Mouse (Mus musculus) hindbrain, embryonic 10.5 days (tissue): Measurements from ENCODE around the gene Ptpn11. TPM values are rescaled to one million over a fixed set of nuclear protein-coding genes. Genes with fewer than 3 reads are reported as not detected.

Experiments
- DNase-seq: peaks from one replicate; pipeline ENCODE4 v3.0.0-alpha.2; 2017; ENCODE audit warnings: low spot score
- H3K27ac ChIP-seq: fragments of 300-500 bp; sonication (generic); 2 replicates; pipeline ENCODE4 v1.5.1; 2016; ENCODE audit warnings: mild to moderate bottlenecking, moderate library complexity
- H3K27me3 ChIP-seq: fragments of 300-500 bp; sonication (generic); 2 replicates; pipeline ENCODE4 v1.6.1; 2016; ENCODE audit warnings: mild to moderate bottlenecking; ENCODE audit not compliant: poor library complexity, insufficient read depth, severe bottlenecking
- H3K36me3 ChIP-seq: fragments of 300-500 bp; sonication (generic); 2 replicates; pipeline ENCODE4 v1.6.1; 2016; ENCODE audit warnings: mild to moderate bottlenecking, moderate library complexity
- H3K4me1 ChIP-seq: fragments of 300-500 bp; sonication (generic); replicated peaks from 2 replicates; pipeline ENCODE4 v1.6.1; 2016; ENCODE audit warnings: mild to moderate bottlenecking
- H3K4me3 ChIP-seq: fragments of 300-500 bp; sonication (generic); 2 replicates; pipeline ENCODE4 v1.5.1; 2016; ENCODE audit warnings: mild to moderate bottlenecking, moderate library complexity
- H3K9me3 ChIP-seq: fragments of 300-500 bp; sonication (generic); 2 replicates; pipeline ENCODE4 v1.6.1; 2016; ENCODE audit warnings: mild to moderate bottlenecking, moderate library complexity
- WGBS: fragments of 180-500 bp; shearing (Covaris S2); methylation state at CpG from one replicate; pipeline ENCODE4 v1.1.7; 2016; 5-methylcytosine and 5-hydroxymethylcytosine counted together
- polyA plus RNA-seq: library from polyadenylated mRNA; unstranded; fragments of >200 nt; fragmentation: Nextera tagmentation; extraction: Ambion mirVana; gene quantifications from 2 replicates; pipeline ENCODE4 v1.2.1, GENCODE M21; 2016

Ptpn11 gene
- polyA plus RNA-seq, 1 experiment from 2014 or later = 20.4 TPM

DNA sequence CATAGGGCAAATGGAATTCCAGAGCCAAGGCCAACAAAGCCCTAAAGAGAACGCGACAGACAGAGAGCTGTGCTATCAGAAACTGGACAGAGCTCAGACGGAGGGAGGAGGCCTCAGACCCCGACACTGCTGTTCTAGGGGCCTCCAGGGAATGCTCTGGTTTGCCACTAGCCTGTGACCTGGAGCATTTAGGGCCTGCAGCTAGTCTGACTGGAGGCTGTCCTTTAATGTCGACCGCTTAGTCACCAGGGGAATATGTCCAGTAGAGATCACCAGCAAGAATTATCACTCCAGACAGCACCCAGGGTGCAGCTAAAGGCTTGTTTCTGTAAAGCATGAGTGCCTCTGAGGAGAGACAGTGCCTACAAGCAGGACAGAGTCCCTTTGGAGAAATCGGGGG is 32.2 kb downstream of the Ptpn11 start:
- WGBS = 87% methylated on average over 7 of the region's 7 CpGs
- no peaks in the 10 kb centered on the region for H3K9me3 ChIP-seq
- no peaks in the 10 kb centered on the region for H3K27me3 ChIP-seq

DNA sequence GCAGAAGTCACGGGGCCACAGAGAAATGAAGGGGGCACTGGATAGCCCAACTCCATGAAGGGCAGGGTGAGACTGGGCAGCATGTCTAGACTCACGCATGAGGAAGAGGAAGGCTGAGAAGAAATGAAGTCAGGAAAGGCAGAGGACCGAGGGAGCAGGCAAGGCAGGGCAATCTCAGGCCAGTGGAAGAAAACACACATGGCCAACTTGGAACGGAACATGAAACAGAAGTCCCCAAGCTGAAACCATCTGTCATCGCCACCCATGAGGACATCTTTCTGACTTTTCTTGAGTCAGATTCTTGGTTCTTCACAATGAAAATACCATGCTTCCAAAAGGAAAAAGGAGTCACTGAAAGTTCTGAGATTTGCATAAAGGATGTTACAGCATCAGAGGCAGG is 33.7 kb downstream of the Ptpn11 start:
- H3K4me1 ChIP-seq = peaks cover 6% of the 10 kb centered on the region; the same call in 1 of the 2 replicates
- H3K9me3 ChIP-seq = no peaks in the 10 kb centered on the region
- WGBS = 94% methylated on average over 5 of the region's 5 CpGs
- no peak overlapping the region for H3K27ac ChIP-seq
- H3K27me3 ChIP-seq = no peaks in the 10 kb centered on the region
- H3K36me3 ChIP-seq = peaks cover 99% of the 10 kb centered on the region
- DNase-seq = no peak
- H3K4me3 ChIP-seq = no peak overlapping the region

More for the DNA sequence above, 32.2 kb downstream of the Ptpn11 start:
- no peak overlapping the region for H3K27ac ChIP-seq
- no peak overlapping the region for H3K4me3 ChIP-seq
- H3K36me3 ChIP-seq = peaks cover 99% of the 10 kb centered on the region
- peaks cover 6% of the 10 kb centered on the region; the same call in 1 of the 2 replicates for H3K4me1 ChIP-seq
- DNase-seq = no peak

DNA sequence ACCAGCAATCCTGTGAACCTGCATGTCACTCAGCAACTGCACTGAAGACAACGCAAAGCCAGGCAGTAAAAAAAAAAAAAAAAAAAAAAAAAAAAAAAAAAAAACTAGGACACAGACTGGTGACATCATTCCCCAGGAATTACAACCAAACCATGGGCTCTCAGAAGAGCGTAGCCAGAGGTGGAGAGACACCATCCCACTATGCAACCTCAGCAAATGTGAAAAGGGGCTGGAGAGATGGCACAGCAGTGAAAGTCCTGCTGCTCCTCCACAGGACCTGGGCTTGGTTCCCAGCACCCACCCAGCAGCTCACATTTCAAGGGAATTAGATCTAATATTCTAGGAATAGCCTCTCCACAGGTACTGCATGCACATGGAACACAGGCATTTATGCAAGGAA is 34.2 kb downstream of the Ptpn11 start:
- Histone ChIP-seq H3K27me3 (no peaks in the 10 kb centered on the region), H3K4me1 (peaks cover 6% of the 10 kb centered on the region; the same call in 1 of the 2 replicates), H3K27ac (no peak overlapping the region), H3K9me3 (no peaks in the 10 kb centered on the region), H3K4me3 (no peak overlapping the region), H3K36me3 (peaks cover 99% of the 10 kb centered on the region)
- 87% methylated on average over 2 of the region's 2 CpGs for WGBS
- no peak for DNase-seq

DNA sequence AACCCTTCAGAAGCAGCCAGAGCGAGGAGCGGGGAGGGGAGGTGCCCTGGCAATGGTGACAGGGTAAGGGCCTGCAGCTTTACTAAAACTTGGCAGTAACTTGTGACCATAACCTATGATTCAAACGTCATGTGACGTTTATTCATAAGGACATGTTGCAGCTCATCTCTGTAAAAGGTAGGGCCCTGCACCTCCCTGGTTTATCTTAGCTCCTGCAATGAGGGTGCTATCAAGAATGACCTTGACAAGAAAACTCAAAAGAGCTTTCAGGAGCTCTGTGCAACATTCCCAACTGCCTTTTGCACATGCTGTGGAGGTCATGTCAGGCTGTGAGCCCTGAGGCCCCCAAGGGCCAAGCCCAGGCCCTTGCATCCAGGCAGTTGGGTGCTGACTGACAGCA is 35.1 kb downstream of the Ptpn11 start:
- H3K4me1 ChIP-seq = peaks cover 6% of the 10 kb centered on the region; the same call in 1 of the 2 replicates
- DNase-seq = no peak
- no peaks in the 10 kb centered on the region for H3K9me3 ChIP-seq
- 94% methylated on average over 4 of the region's 4 CpGs for WGBS
- no peak overlapping the region for H3K27ac ChIP-seq
- no peaks in the 10 kb centered on the region for H3K27me3 ChIP-seq
- no peak overlapping the region for H3K4me3 ChIP-seq
- peaks cover 99% of the 10 kb centered on the region for H3K36me3 ChIP-seq

DNA sequence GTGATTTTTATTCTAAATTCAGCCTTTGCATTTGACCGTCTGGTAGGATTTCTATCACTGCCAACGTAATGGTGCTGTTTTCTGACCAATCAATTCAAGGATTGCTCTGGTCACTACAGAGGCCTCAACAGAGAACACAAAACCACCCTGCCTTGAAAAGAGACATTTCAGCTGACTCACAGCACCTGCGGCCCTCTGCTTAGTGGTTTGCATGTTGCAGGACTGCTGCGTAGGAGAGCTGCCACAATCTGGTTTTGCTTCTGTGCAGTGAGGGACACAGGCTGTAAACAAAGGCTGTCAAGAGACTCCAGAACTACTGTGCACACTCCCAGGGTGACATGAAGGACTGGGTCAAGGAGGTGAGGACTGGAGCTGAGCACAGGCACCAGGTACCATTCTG is 40.5 kb downstream of the Ptpn11 start:
- no peak for DNase-seq
- 91% methylated on average over 4 of the region's 4 CpGs for WGBS
- H3K36me3 ChIP-seq = peaks cover 100% of the 10 kb centered on the region

DNA sequence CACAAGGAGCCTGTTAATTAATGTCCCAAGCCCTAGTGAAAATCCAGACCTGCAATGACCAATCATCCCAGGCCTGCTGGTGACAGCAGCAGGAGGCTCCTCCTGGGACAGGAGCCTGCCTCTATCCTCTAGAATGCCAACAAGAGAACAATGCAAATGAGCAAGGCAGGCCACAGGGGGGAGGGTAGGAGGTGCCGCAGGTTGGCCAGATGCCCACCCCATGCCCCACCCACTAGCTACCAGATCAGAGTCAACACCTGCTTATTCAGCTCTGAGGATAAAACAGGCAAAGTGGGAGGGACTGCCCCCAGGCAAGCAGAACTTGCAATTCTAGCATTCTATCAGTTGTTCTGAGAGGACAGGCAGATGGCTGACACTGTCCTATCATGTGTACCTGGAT is 42.0 kb downstream of the Ptpn11 start:
- no peaks in the 10 kb centered on the region for H3K27me3 ChIP-seq
- H3K27ac ChIP-seq = no peak overlapping the region
- 84% methylated on average over 1 of the region's 1 CpGs for WGBS
- no peaks in the 10 kb centered on the region for H3K9me3 ChIP-seq
- H3K36me3 ChIP-seq = peaks cover 100% of the 10 kb centered on the region
- DNase-seq = no peak
- H3K4me3 ChIP-seq = no peak overlapping the region
- H3K4me1 ChIP-seq = no peaks in the 10 kb centered on the region

More for the DNA sequence above, 40.5 kb downstream of the Ptpn11 start:
- no peaks in the 10 kb centered on the region for H3K4me1 ChIP-seq
- no peaks in the 10 kb centered on the region for H3K27me3 ChIP-seq
- H3K9me3 ChIP-seq = no peaks in the 10 kb centered on the region
- H3K27ac ChIP-seq = no peak overlapping the region
- no peak overlapping the region for H3K4me3 ChIP-seq

DNA sequence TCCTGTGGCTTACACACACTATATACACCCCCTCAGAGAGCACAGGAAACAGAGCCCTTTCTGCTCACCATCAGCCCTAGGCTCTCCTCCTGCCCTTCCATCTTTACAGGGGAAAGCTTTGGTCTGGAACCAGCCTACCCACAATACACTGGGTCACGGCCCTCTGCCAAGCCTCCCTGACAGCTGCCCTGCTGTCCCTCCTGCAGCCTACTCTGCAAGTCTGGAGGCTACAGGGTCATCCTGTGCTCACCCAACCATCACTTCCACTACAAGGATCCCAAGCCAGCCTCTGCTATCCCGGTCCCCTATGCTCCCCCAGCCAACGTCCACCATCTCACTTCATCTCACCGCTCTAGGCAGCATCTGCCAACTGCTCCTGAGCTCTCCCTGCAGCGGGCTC is 44.9 kb downstream of the Ptpn11 start:
- WGBS = 88% methylated on average over 5 of the region's 5 CpGs
- no peak overlapping the region; the same call in 1 of the 2 replicates for H3K27ac ChIP-seq
- DNase-seq = no peak
- H3K4me1 ChIP-seq = no peaks in the 10 kb centered on the region
- H3K27me3 ChIP-seq = no peaks in the 10 kb centered on the region
- H3K36me3 ChIP-seq = peaks cover 100% of the 10 kb centered on the region
- no peaks in the 10 kb centered on the region for H3K9me3 ChIP-seq
- H3K4me3 ChIP-seq = no peak overlapping the region

DNA sequence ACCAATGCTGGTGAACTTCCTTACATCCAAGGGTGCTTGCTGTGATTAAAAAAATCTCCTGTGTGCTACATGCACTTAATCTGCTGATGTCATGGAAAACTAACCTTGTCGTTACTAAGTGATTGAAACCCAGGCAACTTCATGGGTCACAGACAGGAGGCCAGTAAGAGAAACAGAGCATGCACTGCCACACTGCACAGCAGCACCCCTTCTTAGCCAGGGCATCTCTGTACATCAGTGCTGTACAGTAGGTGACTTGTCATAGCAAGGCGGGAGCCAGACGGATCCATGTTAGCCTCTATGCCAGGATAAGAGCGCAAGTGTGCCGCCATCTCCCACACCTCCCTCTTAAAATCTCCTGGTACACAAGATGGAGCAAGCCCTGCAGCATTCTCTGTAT is 45.6 kb downstream of the Ptpn11 start:
- DNase-seq = no peak
- no peaks in the 10 kb centered on the region for H3K9me3 ChIP-seq
- no peak overlapping the region for H3K27ac ChIP-seq
- H3K4me1 ChIP-seq = no peaks in the 10 kb centered on the region
- H3K4me3 ChIP-seq = no peak overlapping the region
- H3K27me3 ChIP-seq = no peaks in the 10 kb centered on the region
- 95% methylated on average over 5 of the region's 5 CpGs for WGBS
- peaks cover 100% of the 10 kb centered on the region for H3K36me3 ChIP-seq

DNA sequence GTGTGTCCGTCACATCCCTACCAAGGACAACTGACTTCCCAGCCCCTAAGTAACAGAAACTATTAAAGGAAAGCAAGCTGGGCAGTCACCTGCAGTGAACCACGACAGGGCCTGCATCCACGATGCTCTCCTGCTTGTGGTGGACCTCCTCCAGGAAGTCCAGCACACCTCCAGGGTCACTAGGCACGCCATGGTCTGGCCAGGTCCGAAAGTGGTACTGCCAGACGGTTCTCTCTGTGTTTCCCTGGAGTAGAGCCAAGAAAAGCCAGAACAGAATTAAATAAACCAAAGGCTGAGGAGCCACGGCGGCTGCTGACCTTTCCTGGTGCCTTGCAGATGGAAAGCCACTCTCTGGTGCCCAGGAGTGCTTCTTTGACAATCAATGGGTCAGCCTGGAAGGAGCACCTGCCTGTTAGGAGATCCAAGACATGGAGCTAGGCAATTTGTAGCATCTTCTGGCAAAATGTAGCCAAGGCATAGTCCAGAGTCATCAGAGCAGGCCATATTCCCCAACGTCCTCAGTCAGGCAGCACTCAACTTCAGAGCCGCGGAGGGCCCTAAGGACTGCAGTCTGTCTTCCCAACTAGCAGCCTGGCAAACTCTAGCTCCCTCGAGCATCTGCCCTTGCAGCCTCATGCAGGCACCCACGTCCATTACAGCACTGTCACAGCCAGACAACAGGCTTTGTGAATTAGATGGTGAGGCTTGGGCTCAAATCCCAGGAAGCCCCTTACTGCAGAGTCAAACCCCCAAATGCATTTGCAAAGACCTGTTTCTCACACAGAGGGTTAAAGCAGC is 46.6 kb downstream of the Ptpn11 start:
- Histone ChIP-seq H3K9me3 (no peaks in the 10 kb centered on the region), H3K4me1 (no peaks in the 10 kb centered on the region), H3K27ac (no peak overlapping the region), H3K27me3 (no peaks in the 10 kb centered on the region), H3K36me3 (peaks cover 98% of the 10 kb centered on the region), H3K4me3 (no peak overlapping the region)
- no peak for DNase-seq
- WGBS = 91% methylated on average over 13 of the region's 13 CpGs

DNA sequence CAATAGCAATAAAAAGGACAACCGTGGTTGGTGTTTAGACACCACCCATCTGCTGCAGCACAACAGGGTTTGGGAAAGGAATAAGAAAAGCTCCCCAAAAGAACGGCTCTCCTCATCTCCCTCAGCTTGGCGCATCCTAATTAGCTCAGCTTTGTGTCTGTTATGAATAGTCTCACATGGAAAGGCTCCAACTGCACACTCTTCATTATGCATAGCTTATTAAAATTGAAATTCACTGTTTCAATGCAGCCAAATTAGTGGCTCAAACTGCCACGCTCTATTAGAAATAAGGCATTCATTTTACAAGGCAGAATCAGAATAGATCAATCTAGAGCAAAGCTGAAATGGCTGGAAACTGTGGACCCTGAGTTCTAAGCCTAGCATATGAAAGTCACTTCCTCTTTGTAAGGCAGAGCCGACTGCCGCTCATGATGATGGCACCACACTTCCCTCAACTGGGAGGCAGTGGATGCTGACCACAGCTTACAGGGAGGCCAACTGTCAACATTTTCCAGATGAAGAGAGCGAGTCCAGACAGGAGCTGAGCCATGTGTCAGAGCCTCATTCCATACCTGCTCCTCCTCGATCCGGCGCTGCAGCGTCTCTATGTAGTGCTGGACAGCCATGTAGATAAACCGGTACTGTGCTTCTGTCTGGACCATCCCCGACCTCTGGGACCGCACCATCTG is 48.6 kb downstream of the Ptpn11 start:
- no peak overlapping the region for H3K27ac ChIP-seq
- WGBS = 89% methylated on average over 14 of the region's 14 CpGs
- H3K9me3 ChIP-seq = no peaks in the 10 kb centered on the region
- no peaks in the 10 kb centered on the region for H3K4me1 ChIP-seq
- peaks cover 98% of the 10 kb centered on the region for H3K36me3 ChIP-seq
- no peaks in the 10 kb centered on the region for H3K27me3 ChIP-seq
- H3K4me3 ChIP-seq = no peak overlapping the region
- DNase-seq = no peak

DNA sequence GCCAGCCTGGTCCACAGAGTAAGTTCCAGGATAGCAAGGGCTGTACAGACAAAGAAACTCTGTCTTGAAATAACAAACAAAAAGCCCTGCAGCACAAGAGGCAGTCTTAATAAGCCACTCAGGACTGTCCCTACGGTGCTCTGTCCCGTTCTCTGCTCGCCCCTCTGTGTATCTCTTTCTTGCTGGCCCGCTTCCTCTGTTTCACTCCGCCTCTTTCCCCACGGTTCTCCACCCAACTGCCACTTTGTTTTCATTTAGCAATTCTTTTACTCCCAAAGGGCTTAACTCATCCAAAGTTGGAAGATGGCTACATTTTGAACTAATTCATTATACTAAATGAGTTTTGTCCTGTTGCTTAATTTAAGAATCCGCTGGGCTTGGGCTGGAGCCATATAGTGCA is 50.9 kb downstream of the Ptpn11 start:
- H3K4me3 ChIP-seq = no peak overlapping the region
- DNase-seq = no peak
- no peak overlapping the region for H3K27ac ChIP-seq
- H3K36me3 ChIP-seq = peaks cover 96% of the 10 kb centered on the region
- no peaks in the 10 kb centered on the region for H3K4me1 ChIP-seq
- no peaks in the 10 kb centered on the region for H3K27me3 ChIP-seq
- no peaks in the 10 kb centered on the region for H3K9me3 ChIP-seq
- 79% methylated on average over 7 of the region's 7 CpGs for WGBS

DNA sequence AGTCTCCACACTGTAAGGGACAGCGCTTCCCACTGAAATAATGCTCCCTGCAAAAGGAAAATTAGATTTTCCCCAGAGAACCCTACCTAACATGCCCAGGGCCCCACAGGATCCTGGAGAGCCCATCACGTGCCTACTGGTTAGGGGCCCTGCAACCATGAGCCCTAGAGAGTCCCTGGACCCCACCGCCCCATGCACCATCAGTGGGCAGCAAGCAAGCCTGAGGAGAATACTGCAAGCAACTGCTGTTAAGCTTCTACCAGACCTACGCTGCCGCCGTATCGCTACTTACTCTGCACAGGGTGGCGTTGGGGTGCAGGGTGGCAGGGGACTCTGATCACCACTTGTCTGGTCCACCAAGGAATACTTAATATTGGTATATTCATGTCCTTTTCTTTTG is 54.1 kb downstream of the Ptpn11 start:
- Histone ChIP-seq H3K4me1 (no peaks in the 10 kb centered on the region), H3K36me3 (peaks cover 96% of the 10 kb centered on the region), H3K27ac (no peak overlapping the region), H3K27me3 (no peaks in the 10 kb centered on the region), H3K9me3 (no peaks in the 10 kb centered on the region), H3K4me3 (no peak overlapping the region)
- 98% methylated on average over 8 of the region's 8 CpGs for WGBS
- DNase-seq = no peak

DNA sequence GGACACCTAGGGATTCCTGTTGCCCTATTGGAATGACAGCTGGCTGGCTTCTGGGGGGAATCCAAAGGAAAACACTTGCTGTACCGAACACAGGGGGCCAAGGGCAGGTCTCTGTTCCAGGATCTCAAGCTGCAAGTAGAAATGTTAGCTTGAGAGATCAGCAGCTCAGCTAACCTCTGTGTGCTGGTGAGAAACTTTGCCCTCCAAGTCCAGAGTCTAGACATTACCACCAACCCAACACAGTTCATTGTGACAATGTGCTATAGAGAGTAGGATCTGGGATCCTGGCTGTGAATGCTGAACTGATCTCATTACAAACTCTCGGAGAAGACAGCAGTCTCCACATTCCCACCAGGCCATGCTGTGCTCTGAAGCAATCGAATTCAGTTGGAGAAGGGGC is 59.4 kb downstream of the Ptpn11 start:
- DNase-seq = no peak
- WGBS = 89% methylated on average over 3 of the region's 3 CpGs
- H3K27me3 ChIP-seq = no peaks in the 10 kb centered on the region
- no peak overlapping the region for H3K27ac ChIP-seq
- peaks cover 81% of the 10 kb centered on the region for H3K36me3 ChIP-seq
- H3K4me1 ChIP-seq = no peaks in the 10 kb centered on the region
- H3K4me3 ChIP-seq = no peak overlapping the region
- H3K9me3 ChIP-seq = no peaks in the 10 kb centered on the region
